35 mouse cellular contexts compared by ENCODE assay signal in genomic region chr1:173325395-173325794, GRCm38 (mm10). TPM values are rescaled to one million over a fixed set of nuclear protein-coding genes. Genes with fewer than 3 reads are reported as not detected.
DNase-seq lines count a peak whose midpoint lies in the region; ATAC-seq and TF ChIP-seq lines count a peak whose summit lies in the region.
"Had no signal": no experiment of that assay in that cellular context is flagged by ENCODE, and none has a peak within 500 bp of the region (broad histone marks: within the 10 kb centered on the region; RNA-seq: fewer than 3 reads in every experiment).

No protein-coding gene starts in this region.

- no peaks in the 10 kb centered on the region for H3K27me3 ChIP-seq in liver, embryonic 11.5 days (replicated peaks; ENCODE audit: control insufficient read depth, insufficient read depth, low read length)
- H3K27me3 ChIP-seq in liver, embryonic 15.5 days: no peaks in the 10 kb centered on the region; the same call in 1 of the 2 replicates
- H3K27me3 ChIP-seq: CH12.LX; embryonic facial prominence, embryonic 13.5 days; heart, embryonic 12.5 days; heart, embryonic 15.5 days had no signal

- TF ChIP-seq POLR2A in lung, adult 2 months (IDR thresholded peaks at IDR 0.05; ENCODE audit: borderline replicate concordance, extremely low read depth, low read depth, low read length): no peak

- H3K4me1 ChIP-seq in liver, embryonic 11.5 days (replicated peaks; ENCODE audit: control insufficient read depth, insufficient read depth, low read length): peaks cover 16% of the 10 kb centered on the region
- H3K4me1 ChIP-seq in liver, embryonic 15.5 days (replicated peaks): peaks cover 62% of the 10 kb centered on the region
- no peaks in the 10 kb centered on the region for H3K4me1 ChIP-seq in lung, adult 2 months (ENCODE audit: control insufficient read depth, insufficient read depth, low read length)
- H3K4me1 ChIP-seq: embryonic facial prominence, embryonic 10.5 days; hindbrain, embryonic 10.5 days had no signal

- no peaks in the 10 kb centered on the region for H3K36me3 ChIP-seq in liver, embryonic 11.5 days (ENCODE audit: control insufficient read depth, insufficient read depth, low read length)
- H3K36me3 ChIP-seq in liver, embryonic 15.5 days (replicated peaks): no peaks in the 10 kb centered on the region; the same call in 1 of the 2 replicates
- H3K36me3 ChIP-seq: embryonic facial prominence, embryonic 10.5 days; embryonic facial prominence, embryonic 13.5 days; G1E; heart, embryonic 12.5 days; heart, embryonic 15.5 days; hindbrain, embryonic 10.5 days had no signal

- H3K9me3 ChIP-seq in liver, embryonic 11.5 days (ENCODE audit: control insufficient read depth, low read length): no peaks in the 10 kb centered on the region
- H3K9me3 ChIP-seq in liver, embryonic 15.5 days (replicated peaks): no peaks in the 10 kb centered on the region
- H3K9me3 ChIP-seq: embryonic facial prominence, embryonic 10.5 days; embryonic facial prominence, embryonic 13.5 days; G1E; heart, embryonic 12.5 days; heart, embryonic 15.5 days; hindbrain, embryonic 10.5 days had no signal

- no peak overlapping the region for H3K27ac ChIP-seq in liver, embryonic 11.5 days (ENCODE audit: low read depth, low read length)
- H3K27ac ChIP-seq in liver, embryonic 15.5 days (replicated peaks): peak overlapping the region; percentile 56; the same call in 1 of the 2 replicates
- H3K27ac ChIP-seq: embryonic facial prominence, embryonic 10.5 days; embryonic facial prominence, embryonic 13.5 days; heart, embryonic 15.5 days; hindbrain, embryonic 10.5 days; hindbrain, embryonic 14.5 days; hindbrain, postnatal 0 days had no signal

- peak; percentile 71 for ATAC-seq in liver, embryonic 11.5 days (replicated peaks; ENCODE audit: low FRiP score)
- peak; percentile 12; the same call in 1 of the 2 replicates for ATAC-seq in liver, embryonic 15.5 days (ENCODE audit: insufficient read depth)
- ATAC-seq in megakaryocyte-erythroid progenitor cell, adult 5-6 weeks (replicated peaks; ENCODE audit: low FRiP score, low TSS enrichment, poor library complexity, severe bottlenecking): peak; percentile 65
- ATAC-seq: forebrain, postnatal 0 days; hindbrain, postnatal 0 days had no signal

- 81% methylated on average over 1 of the region's 1 CpGs for WGBS in liver, embryonic 11.5 days
- 83% methylated on average over 1 of the region's 1 CpGs for WGBS in liver, embryonic 15.5 days (ENCODE audit: insufficient replicate concordance)
- 87% methylated on average over 1 of the region's 1 CpGs for WGBS in lung, adult 2 months

- H3K9ac ChIP-seq in liver, embryonic 11.5 days (ENCODE audit: low read depth, low read length): no peak overlapping the region
- no peak overlapping the region for H3K9ac ChIP-seq in liver, embryonic 15.5 days
- H3K9ac ChIP-seq: embryonic facial prominence, embryonic 13.5 days; forebrain, postnatal 0 days; heart, embryonic 12.5 days; heart, embryonic 15.5 days; hindbrain, embryonic 14.5 days had no signal

- H3K4me3 ChIP-seq in liver, embryonic 11.5 days (ENCODE audit: low read depth, low read length): no peak overlapping the region
- H3K4me3 ChIP-seq in liver, embryonic 15.5 days (replicated peaks): no peak overlapping the region
- no peak overlapping the region for H3K4me3 ChIP-seq in lung, adult 2 months (replicated peaks; ENCODE audit: extremely low read depth, low read depth, low read length)
- H3K4me3 ChIP-seq: embryonic facial prominence, embryonic 10.5 days; embryonic facial prominence, embryonic 13.5 days; heart, embryonic 12.5 days; heart, embryonic 15.5 days; hindbrain, embryonic 10.5 days had no signal

- DNase-seq in liver, embryonic 11.5 days (ENCODE audit: low spot score): no peak
- DNase-seq in liver: no peak
- peak; percentile 64 for DNase-seq in c-Kit-positive CD71-positive TER-119-positive erythroid progenitor cells, embryonic 14.5 days (ENCODE audit: low spot score)
- DNase-seq in lung, adult 2 months: no peak
- no peak for DNase-seq in urinary bladder, postnatal 4 days (ENCODE audit: low spot score in 2 of 2)
- DNase-seq: adrenal gland, adult 2 months; adrenal gland, postnatal 14 days; B cell, adult 2 months; cerebellum, adult 11-12 months; cerebellum, adult 8-10 months; cerebellum, postnatal 36 days; embryo, embryonic 11 days; forebrain, postnatal 0 days; gastrocnemius, postnatal 25 days; heart, adult 18-20 months; heart, postnatal 10 days; heart, postnatal 36 days had no signal

- H3K4me2 ChIP-seq in liver, embryonic 11.5 days: no peak overlapping the region
- peak overlapping the region; percentile 14; the same call in 1 of the 2 replicates for H3K4me2 ChIP-seq in liver, embryonic 15.5 days
- H3K4me2 ChIP-seq: embryonic facial prominence, embryonic 13.5 days; heart, embryonic 12.5 days; heart, embryonic 15.5 days; hindbrain, embryonic 14.5 days had no signal

- TF ChIP-seq CTCF in lung, adult 2 months (IDR thresholded peaks at IDR 0.05; ENCODE audit: insufficient read depth, low read length): no peak

RNA-seq across cellular contexts. Expression of gene Ackr1, which starts 8.2 kb away (rescaled TPM):
- polyA plus RNA-seq in liver, embryonic 11.5 days (2014; fragmentation: Nextera tagmentation; extraction: Ambion mirVana): 15.0 and 16.5 TPM in 2 replicates
- polyA plus RNA-seq in liver, embryonic 15.5 days (2015; fragmentation: Nextera tagmentation; extraction: Ambion mirVana): 74.7 and 83.3 TPM in 2 replicates
- total RNA-seq in megakaryocyte-erythroid progenitor cell, adult 5-6 weeks (2014; fragmentation: Nextera tagmentation): 0.70 and 1.1 TPM in 2 replicates
- not detected in 2 replicates for total RNA-seq in megakaryocyte-erythroid progenitor cell, adult 5-6 weeks (2017)
- polyA plus RNA-seq in lung, adult 2 months (2012; rRNA removed): 2.2 and 2.3 TPM in 2 replicates
- total RNA-seq: CH12.LX, G1E had no signal
- polyA plus RNA-seq: G1E had no signal

RNA-seq across cellular contexts. Expression of gene Aim2, which starts 25.3 kb away (rescaled TPM):
- 1.1 and 3.2 TPM in 2 replicates for polyA plus RNA-seq in liver, embryonic 11.5 days (2014; fragmentation: Nextera tagmentation; extraction: Ambion mirVana)
- polyA plus RNA-seq in liver, embryonic 15.5 days (2015; fragmentation: Nextera tagmentation; extraction: Ambion mirVana): 3.3 and 4.2 TPM in 2 replicates
- total RNA-seq in megakaryocyte-erythroid progenitor cell, adult 5-6 weeks (2014; fragmentation: Nextera tagmentation): 18.1 and 20.7 TPM in 2 replicates
- 17.9 and 23.6 TPM in 2 replicates for total RNA-seq in megakaryocyte-erythroid progenitor cell, adult 5-6 weeks (2017)
- 2.8 and 5.1 TPM in 2 replicates for polyA plus RNA-seq in lung, adult 2 months (2012; rRNA removed)
- polyA plus RNA-seq: G1E had no signal

RNA-seq across cellular contexts. Expression of gene Cadm3, which starts 42.1 kb away (rescaled TPM):
- 1.1 and 1.5 TPM in 2 replicates for polyA plus RNA-seq in liver, embryonic 11.5 days (2014; fragmentation: Nextera tagmentation; extraction: Ambion mirVana)
- polyA plus RNA-seq in liver, embryonic 15.5 days (2015; fragmentation: Nextera tagmentation; extraction: Ambion mirVana): 1.7 and 2.0 TPM in 2 replicates
- total RNA-seq in megakaryocyte-erythroid progenitor cell, adult 5-6 weeks (2014; fragmentation: Nextera tagmentation): not detected in 2 replicates
- total RNA-seq in megakaryocyte-erythroid progenitor cell, adult 5-6 weeks (2017): not detected in 2 replicates
- 1.6 and 3.6 TPM in 2 replicates for polyA plus RNA-seq in lung, adult 2 months (2012; rRNA removed)
- total RNA-seq: CH12.LX had no signal
- polyA plus RNA-seq: G1E had no signal

RNA-seq across cellular contexts. Expression of gene Mptx2, which starts 47.8 kb away (rescaled TPM):
- not detected in 2 replicates for polyA plus RNA-seq in liver, embryonic 11.5 days (2014; fragmentation: Nextera tagmentation; extraction: Ambion mirVana)
- polyA plus RNA-seq in liver, embryonic 15.5 days (2015; fragmentation: Nextera tagmentation; extraction: Ambion mirVana): not detected in 2 replicates
- total RNA-seq in megakaryocyte-erythroid progenitor cell, adult 5-6 weeks (2014; fragmentation: Nextera tagmentation): not detected in 2 replicates
- not detected in 2 replicates for total RNA-seq in megakaryocyte-erythroid progenitor cell, adult 5-6 weeks (2017)
- not detected in 2 replicates for polyA plus RNA-seq in lung, adult 2 months (2012; rRNA removed)
- total RNA-seq: adrenal gland, adult 2 months; adrenal gland, postnatal 14 days; adrenal gland, postnatal 4 days; CH12.LX; forebrain, postnatal 0 days; G1E; gastrocnemius, adult 8-10 months; gastrocnemius, postnatal 25 days; heart, adult 18-20 months; heart, postnatal 10 days; heart, postnatal 36 days; hindbrain, postnatal 0 days had no signal
- polyA plus RNA-seq: adrenal gland, adult 2 months; cortical plate, adult 2 months; embryonic facial prominence, embryonic 10.5 days; embryonic facial prominence, embryonic 13.5 days; forebrain, embryonic 11.5 days; forebrain, embryonic 14.5 days; forebrain, postnatal 0 days; frontal cortex, adult 2 months; G1E; gonadal fat pad, adult 2 months; heart, embryonic 12.5 days; heart, embryonic 15.5 days; hindbrain, embryonic 10.5 days; hindbrain, embryonic 14.5 days; hindbrain, postnatal 0 days had no signal

RNA-seq across cellular contexts. Expression of gene Olfr418, which starts 59.6 kb away (rescaled TPM):
- polyA plus RNA-seq in liver, embryonic 11.5 days (2014; fragmentation: Nextera tagmentation; extraction: Ambion mirVana): not detected in 2 replicates
- polyA plus RNA-seq in liver, embryonic 15.5 days (2015; fragmentation: Nextera tagmentation; extraction: Ambion mirVana): not detected in 2 replicates
- not detected in 2 replicates for total RNA-seq in megakaryocyte-erythroid progenitor cell, adult 5-6 weeks (2014; fragmentation: Nextera tagmentation)
- total RNA-seq in megakaryocyte-erythroid progenitor cell, adult 5-6 weeks (2017): not detected in 2 replicates
- polyA plus RNA-seq in lung, adult 2 months (2012; rRNA removed): not detected in 2 replicates
- total RNA-seq: adrenal gland, adult 2 months; adrenal gland, postnatal 14 days; adrenal gland, postnatal 4 days; CH12.LX; gastrocnemius, adult 8-10 months; gastrocnemius, postnatal 25 days; heart, adult 18-20 months; heart, postnatal 10 days; heart, postnatal 36 days; hindbrain, postnatal 0 days had no signal
- polyA plus RNA-seq: adrenal gland, adult 2 months; cortical plate, adult 2 months; embryonic facial prominence, embryonic 10.5 days; embryonic facial prominence, embryonic 13.5 days; forebrain, embryonic 11.5 days; forebrain, embryonic 14.5 days; forebrain, postnatal 0 days; frontal cortex, adult 2 months; G1E; gonadal fat pad, adult 2 months; heart, embryonic 12.5 days; heart, embryonic 15.5 days; hindbrain, embryonic 10.5 days; hindbrain, embryonic 14.5 days had no signal

Comparison
In these comparisons a context has a peak if more than half of its experiments do, and no peak if none do; other contexts are left out.
1. ATAC-seq: peak in every context shown above with its lines; median percentile 71 in liver, embryonic 11.5 days; 65 in megakaryocyte-erythroid progenitor cell, adult 5-6 weeks; 12 in liver, embryonic 15.5 days.